Mouse (Mus musculus): ENCODE measurements around the gene Cep250.

Cep250 gene

DNA sequence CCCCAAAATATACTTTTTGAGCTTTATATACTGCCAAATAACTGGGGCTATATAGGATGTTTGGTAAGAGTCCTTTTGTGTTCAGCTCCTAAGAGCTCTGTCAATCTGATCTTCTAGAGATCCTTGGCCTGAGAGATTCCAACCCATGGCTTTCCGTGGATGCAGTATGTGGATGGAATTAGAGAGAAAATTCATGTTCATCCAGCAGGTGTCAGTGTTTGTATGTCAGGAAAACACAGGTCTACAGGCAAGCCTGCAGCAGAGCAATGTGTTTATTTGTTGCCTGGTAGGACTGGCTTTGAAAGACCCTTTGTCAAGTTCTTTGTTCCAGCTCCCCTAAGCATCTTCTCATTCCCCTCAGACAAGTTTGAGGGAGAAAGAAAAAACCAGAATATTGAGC lies 6.7 kb downstream of the Cep250 start:
- no peak for DNase-seq (ENCODE audit: low spot score)

DNA sequence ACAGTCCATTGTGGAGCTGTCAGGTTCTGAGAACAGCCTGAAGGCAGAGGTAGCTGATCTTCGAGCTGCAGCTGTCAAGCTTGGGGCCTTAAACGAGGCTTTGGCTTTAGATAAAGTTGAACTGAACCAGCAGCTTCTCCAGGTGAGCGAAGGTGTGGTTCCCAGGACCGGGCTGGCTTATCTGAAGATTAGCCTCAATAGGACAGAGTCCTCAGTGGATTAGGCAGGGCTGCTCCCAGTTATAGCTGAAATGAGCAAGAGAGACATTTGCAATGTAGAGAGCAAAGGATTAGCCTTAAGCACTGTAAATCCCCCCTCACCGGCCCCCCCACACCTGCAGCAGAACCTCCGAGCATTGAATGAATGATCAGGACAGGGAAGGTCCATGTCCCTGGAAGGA lies 17.1 kb downstream of the Cep250 start:
- DNase-seq (ENCODE audit: low spot score): no peak

DNA sequence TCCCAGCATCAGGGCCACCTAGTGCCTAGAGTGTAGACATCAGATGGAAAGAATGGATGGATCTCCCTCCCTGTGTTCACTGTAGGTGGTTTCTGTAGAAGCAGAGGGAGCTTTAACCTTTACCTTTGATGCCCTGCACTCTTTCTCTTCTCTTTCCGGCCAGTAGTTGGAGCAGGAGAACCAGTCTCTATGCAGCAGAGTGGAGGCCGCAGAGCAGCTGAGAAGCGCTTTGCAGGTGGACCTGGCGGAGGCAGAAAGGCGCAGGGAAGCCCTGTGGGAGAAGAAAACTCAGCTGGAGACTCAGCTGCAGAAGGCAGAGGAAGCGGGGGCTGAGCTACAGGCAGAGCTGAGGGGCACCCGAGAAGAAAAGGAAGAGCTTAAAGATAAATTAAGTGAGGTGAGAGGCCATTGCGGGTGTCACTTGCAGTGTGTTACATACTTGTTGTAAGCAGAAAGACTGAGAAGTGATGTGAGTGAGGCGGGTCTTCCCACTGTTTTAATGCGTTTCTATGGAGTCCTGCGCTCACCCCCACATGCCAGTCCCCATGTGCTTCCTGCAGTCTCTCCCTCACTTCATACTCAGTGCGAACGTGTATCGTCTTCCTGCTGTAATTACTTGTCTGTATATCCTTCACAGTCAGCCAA lies 18.0 kb downstream of the Cep250 start:
- no peak for DNase-seq (ENCODE audit: low spot score)

DNA sequence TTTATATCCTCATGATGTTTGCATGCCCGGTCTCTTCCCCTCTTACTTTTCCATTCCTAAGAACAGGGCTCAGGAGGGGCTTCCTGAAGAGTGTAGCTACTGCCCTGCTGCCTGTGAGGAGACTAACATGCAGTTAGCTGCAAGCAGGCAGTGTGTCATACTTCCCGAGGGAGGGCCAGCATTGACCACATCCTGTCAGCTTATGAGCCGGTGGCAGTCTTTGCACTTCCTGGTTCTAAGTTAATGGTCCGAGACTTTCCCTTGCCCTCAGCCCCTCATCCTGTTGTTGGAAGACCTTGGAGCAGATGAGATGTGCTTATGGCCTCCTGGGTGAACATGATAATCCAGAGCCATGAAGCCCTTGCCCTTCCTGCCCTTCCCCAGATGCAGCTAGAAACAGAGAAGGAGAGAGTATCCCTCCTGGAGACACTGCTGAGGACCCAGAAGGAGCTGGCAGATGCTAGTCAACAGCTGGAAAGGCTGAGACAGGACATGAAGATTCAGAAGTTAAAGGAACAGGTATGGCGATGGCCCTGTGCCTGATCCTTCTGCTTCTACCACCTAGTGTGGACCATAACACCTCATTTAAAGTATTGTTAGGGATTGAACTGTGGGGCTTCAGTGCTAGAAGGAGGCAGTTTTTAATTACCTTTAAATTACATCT lies 23.2 kb downstream of the Cep250 start:
- DNase-seq (ENCODE audit: low spot score): no peak

DNA sequence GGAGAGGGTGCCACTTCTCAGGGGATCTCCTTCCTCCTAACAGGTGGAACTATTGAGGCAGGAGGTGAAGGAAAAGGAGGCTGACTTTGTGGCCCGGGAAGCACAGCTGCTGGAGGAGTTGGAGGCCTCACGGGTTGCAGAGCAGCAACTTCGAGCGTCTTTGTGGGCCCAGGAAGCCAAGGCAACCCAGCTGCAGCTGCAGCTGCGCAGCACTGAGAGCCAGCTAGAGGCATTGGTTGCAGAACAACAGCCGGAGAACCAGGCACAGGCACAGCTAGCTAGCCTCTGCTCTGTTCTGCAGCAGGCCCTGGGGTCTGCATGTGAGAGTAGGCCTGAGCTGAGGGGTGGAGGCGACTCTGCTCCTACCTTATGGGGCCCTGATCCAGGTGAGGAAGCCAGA lies 29.5 kb downstream of the Cep250 start:
- no peak for DNase-seq (ENCODE audit: low spot score)

DNA sequence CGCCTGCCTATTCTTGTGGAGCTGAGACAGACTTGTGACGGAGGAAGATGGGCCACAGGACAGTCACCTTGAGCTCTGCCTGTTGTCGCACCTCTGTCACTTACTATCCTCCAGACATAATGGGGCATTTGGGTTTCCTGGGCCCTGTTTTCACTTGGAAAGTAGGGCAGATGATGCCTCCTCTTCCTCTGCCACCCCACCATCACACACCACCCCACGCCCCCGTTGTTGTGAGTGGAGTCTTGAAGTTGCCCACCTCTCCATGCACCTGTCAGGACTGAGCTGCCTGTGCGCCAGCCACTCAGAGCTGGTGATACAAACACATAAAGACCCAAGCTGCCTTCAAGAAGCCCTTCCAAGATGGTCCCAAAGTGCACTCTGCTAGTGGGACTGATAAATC lies 30.9 kb downstream of the Cep250 start:
- no peak for DNase-seq (ENCODE audit: low spot score)

DNA sequence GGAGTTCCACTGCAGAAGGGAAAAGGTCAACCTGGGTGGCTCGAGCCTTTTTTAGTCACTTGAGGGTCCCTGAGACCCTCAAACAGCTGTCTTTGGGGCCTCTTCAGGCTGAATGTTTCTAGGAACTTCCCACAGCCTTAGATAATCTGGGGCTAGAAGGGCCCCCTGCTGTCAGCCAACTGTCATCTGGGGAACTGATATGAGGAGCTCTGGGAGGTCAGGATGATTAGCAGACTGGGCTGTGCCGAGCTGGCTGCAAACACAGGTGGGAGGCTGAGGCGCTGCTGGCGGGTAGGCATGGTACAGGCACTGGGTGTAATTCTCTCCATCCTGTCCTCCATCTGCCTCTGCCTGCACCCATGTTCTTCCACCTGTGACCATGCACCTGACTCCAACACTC lies 32.8 kb downstream of the Cep250 start:
- DNase-seq (ENCODE audit: low spot score): no peak

DNA sequence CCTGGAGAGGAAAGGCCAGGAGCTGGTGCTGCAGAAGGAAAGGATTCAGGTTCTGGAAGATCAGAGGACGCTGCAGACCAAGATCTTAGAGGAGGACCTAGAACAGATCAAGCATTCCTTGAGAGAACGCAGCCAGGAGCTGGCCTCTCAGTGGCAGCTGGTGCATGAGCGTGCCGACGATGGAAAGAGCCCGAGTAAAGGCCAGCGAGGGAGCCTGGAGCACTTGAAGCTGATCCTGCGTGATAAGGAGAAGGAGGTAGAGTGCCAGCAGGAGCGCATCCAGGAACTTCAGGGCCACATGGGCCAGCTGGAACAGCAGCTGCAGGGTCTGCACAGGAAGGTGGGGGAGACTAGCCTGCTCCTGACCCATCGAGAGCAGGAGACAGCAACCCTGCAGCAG lies 34.9 kb downstream of the Cep250 start:
- peak; percentile 26 for DNase-seq (ENCODE audit: low spot score)

DNA sequence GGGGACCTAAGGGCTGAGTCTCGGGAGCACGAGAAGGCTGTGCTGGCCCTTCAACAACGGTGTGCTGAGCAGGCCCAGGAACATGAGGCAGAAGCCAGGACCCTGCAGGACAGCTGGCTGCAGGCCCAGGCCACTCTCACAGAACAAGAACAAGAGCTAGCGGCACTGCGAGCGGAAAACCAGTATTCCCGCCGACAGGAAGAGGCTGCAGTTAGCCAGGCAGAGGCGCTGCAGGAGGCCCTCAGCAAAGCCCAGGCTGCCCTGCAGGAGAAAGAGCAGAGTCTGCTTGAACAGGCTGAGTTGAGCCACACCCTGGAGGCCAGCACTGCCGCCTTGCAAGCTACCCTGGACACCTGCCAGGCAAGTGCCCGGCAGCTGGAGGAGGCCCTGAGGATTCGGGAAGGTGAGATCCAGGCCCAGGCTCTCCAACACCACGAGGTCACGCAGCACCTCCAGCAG lies 35.6 kb downstream of the Cep250 start:
- DNase-seq (ENCODE audit: low spot score): peak; percentile 53

DNA sequence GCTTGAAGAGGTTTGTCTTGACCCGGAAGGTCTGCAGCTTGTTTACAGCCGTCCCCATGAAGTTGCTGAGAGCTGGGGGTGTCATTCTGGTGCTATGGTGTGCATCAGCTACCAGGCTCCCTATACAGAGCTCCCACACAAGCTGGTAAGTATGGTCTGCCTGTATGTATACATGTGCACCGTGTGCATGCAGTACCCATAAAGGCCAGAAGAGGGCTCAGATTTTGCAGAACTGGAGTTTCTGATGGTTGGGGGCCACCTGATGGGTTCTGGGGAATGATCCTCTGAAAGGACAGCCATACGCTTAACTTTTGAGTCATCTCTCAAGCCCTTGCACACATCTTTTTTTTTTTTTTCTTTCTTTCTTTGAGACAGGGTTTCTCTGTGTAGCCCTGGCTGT lies 49.1 kb downstream of the Cep250 start:
- DNase-seq (ENCODE audit: low spot score): no peak

DNA sequence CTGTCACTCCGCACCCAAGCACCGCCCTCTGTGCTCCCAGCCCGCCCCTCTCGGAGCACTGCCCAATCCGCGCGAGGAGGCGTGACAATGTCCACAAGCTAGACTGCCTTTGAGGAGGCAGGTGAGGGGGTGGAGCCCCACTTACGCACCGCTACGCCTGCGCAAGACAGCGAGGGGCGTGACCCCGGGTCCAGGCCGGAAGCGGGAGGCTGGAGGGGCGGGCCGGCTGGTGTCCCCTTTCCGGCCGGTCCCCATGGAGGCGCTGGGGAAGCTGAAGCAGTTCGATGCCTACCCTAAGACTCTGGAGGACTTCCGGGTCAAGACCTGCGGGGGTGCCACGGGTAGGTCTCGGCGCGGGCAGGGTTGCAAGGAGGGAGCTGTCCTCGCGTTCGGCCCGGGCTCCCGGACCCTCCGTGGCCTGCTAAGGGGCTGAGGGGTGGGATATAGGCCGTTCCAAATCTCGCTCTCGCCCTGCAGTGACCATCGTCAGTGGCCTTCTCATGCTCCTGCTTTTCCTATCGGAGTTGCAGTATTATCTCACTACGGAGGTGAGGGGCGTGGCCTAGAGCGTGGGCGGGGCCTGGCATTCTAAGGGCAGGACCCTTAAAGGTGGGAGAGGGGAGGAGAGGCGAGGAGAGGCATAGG lies 51.8 kb downstream of the Cep250 start, which contains the start of the genes 6430550D23Rik and Ergic3:
TSS of gene 6430550D23Rik (minus strand) at position 90 of the 645 bp plus-strand sequence.
TSS of gene Ergic3 (plus strand) at position 158 of the 645 bp plus-strand sequence.
- DNase-seq (ENCODE audit: low spot score): peak; percentile 99

DNA sequence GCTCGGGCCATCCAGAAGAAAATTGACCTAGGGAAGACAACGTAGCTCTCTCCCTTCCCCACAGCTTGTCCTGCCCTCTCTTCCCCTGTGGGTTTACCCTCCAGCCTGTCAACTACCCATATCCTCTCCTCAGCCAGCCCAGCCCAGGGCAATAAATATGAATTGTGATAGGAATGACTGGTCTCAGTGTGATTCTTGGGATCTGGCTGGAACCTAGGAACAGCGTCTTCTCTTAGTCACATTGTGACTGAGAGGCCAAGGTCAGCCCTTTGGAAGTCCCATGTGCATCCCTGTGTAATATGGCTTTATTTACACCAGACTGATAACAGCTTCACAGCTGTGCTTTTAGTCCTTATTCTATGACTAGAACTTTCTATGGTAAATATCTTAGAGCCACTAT lies 61.8 kb downstream of the Cep250 start:
- no peak for DNase-seq (ENCODE audit: low spot score)

DNA sequence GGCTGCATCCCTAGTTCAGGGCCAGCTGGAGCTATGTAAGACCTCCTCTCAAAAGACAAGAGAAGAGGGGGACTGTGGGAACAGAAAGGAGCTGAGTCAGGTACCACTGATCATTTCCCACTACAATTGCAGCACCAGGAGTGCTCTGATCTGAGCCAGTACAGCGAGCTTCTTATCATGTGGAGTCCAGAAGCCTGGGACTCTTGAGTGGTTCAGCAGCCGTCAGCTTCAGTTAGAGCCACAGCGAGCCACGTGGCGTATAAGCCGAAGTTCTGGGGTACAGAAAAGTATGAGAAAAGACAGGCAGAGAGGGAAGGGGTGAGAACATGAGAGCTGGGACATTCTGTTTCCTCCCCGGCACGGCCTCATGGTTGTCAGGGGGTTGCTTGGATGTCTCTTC lies 65.0 kb downstream of the Cep250 start:
- no peak for DNase-seq (ENCODE audit: low spot score)

DNA sequence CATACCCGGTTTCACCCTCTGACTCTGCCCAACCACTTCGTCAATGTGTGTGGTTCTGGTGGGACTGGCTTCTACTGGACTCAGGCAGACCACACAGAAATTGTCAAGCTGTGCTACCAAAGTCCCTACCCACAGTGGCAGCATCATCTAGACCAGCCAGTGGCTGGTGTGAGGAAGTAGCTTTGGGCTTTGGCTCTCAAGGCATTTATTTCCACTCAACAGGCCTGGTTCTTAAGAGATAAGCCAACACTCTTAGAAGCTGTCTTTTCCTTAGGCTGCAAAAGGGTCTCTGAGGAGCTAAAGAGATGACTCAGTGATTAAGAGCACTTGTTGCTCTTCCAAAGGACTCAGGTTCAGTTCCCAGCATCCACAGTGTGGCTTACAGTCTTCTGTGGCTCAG lies 65.5 kb downstream of the Cep250 start:
- DNase-seq (ENCODE audit: low spot score): no peak

DNA sequence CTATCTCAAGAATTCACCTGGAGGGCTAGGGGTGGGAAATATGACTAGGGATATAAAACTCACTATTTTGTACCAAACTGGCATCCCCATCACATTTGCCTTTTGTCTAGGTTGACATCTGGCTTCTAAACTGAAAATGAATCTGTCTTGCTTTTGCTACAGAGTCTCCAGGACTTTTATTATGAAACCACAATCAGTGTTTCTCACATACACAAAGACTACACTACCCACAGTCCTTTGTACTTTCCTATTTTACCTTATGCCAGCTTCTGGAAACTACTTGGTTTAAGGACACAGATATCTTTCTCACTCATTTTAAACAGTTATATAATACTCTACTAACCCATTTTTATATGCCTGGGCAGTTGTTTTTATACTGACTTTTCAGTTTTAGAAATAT lies 69.2 kb downstream of the Cep250 start:
- DNase-seq (ENCODE audit: low spot score): no peak

DNA sequence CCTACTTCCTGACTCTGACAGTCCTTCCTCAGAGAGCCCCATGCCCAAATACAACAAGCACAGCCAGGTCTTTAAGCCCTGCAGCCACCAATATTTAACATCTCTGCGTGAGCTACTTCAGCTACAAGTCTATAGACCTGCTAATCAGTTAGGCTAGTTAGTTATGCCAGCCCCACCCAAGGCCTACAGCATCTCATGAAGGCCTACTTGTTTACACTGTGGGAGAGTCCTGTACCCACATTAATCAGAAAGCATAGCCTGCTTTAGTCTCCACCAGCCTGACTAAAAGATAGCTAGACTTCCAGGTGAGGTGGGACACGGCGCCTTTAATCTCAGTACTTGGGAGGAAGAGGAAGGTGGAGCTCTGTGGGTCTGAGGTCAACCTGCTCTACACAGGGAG lies 83.1 kb downstream of the Cep250 start:
- no peak for DNase-seq (ENCODE audit: low spot score)

DNA sequence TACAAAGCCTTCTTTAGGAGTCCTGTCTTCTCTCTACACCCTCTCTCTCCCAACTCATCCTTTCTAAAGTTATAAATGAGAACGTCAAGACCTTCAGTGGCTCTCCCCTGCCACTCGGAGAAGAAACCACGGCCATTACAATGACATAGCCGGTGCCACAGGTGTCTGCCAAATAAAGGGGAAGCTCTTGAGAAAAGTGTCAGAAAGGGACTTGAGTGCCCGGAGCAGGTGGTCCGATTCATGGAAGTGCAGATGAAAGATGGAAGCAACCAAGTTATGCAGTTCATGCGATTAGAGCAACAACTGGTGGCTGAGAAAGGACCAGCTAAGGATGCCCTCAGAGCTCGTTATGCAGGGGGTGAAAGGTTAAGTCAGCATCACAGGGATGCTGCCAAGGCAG lies 86.6 kb downstream of the Cep250 start:
- no peak for DNase-seq (ENCODE audit: low spot score)

DNA sequence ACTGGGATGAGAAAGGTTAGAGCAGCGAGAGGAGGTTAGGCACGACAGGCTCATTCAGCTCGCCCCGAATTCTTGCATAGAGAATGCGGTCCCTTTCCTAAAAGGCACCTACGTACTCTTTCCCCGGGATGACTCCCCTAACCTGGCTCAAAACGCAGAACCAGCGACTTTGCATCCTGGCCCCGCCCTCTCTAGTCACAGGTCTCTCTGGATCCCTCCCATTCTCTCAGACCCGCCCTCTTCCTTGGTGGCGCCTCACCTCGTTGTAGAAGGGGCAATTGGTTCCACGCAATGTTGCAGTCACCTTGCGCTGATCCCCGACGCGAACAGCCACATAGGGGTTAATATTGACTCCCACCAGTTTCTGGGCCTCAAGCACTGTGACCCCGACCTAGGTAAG lies 91.7 kb downstream of the Cep250 start:
- DNase-seq (ENCODE audit: low spot score): no peak

Measured in ovary, postnatal 36 days (tissue).